Comparison of ENCODE assay signal across 8 mouse cellular contexts in genomic region chr8:33992946-33993345, GRCm38 (mm10).
DNase-seq lines count a peak whose midpoint lies in the region; ATAC-seq and TF ChIP-seq lines count a peak whose summit lies in the region.

No protein-coding gene starts in this region.

- peak overlapping the region; percentile 81 for H3K27ac ChIP-seq in kidney, embryonic 15.5 days
- H3K27ac ChIP-seq in hindbrain, embryonic 14.5 days, result no peak overlapping the region

- no peaks in the 10 kb centered on the region for H3K9me3 ChIP-seq in kidney, embryonic 15.5 days (replicated peaks)
- H3K9me3 ChIP-seq in hindbrain, embryonic 14.5 days (ENCODE audit: control insufficient read depth, low read length), result no peaks in the 10 kb centered on the region

- no peak for TF ChIP-seq CTCF in Patski (IDR thresholded peaks at IDR 0.05)

- CTCF ChIA-PET in Patski (lab: Charles Lee), result no interaction called here

- H3K36me3 ChIP-seq in kidney, embryonic 15.5 days, result no peaks in the 10 kb centered on the region
- no peaks in the 10 kb centered on the region for H3K36me3 ChIP-seq in hindbrain, embryonic 14.5 days (replicated peaks; ENCODE audit: control insufficient read depth, insufficient read depth)

- POLR2A ChIA-PET in Patski (lab: Charles Lee), result no interaction called here

- no peak overlapping the region for H3K4me2 ChIP-seq in kidney, embryonic 15.5 days
- no peak overlapping the region for H3K4me2 ChIP-seq in hindbrain, embryonic 14.5 days (replicated peaks)

- H3K9ac ChIP-seq in kidney, embryonic 15.5 days, result no peak overlapping the region
- H3K9ac ChIP-seq in hindbrain, embryonic 14.5 days, result no peak overlapping the region

- intact Hi-C loops in left cerebral cortex, postnatal 4 days (cut with DNase I), result no loop called here

- H3K4me1 ChIP-seq in kidney, embryonic 15.5 days, result peaks cover 34% of the 10 kb centered on the region
- H3K4me1 ChIP-seq in hindbrain, embryonic 14.5 days (replicated peaks; ENCODE audit: control insufficient read depth, insufficient read depth, low read length), result no peaks in the 10 kb centered on the region

- ATAC-seq in Patski, result peak; percentile 17
- ATAC-seq in kidney, embryonic 15.5 days (replicated peaks; ENCODE audit: low FRiP score), result peak; percentile 57
- ATAC-seq in hindbrain, embryonic 14.5 days (ENCODE audit: low FRiP score), result no peak

- no peak overlapping the region for H3K4me3 ChIP-seq in kidney, embryonic 15.5 days (replicated peaks)
- no peak overlapping the region for H3K4me3 ChIP-seq in hindbrain, embryonic 14.5 days (replicated peaks; ENCODE audit: low read length)

- 37% methylated on average over 11 of the region's 11 CpGs for WGBS in kidney, embryonic 15.5 days
- WGBS in hindbrain, embryonic 14.5 days, result 60% methylated on average over 11 of the region's 11 CpGs

- in situ Hi-C loops in Patski (cut with MboI; ENCODE audit: low pct_unique_long_range_greater_than_20kb), result no loop called here

- DNase-seq in Patski (ENCODE audit: low read depth, low spot score), result no peak
- peak; percentile 85 to 92 for DNase-seq in heart, adult 18-20 months
- peak; percentile 78 for DNase-seq in lung, postnatal 10 days
- DNase-seq in right cerebral cortex, adult 18-20 months, result no peak
- DNase-seq in right cerebral cortex, postnatal 4 days, result no peak
- DNase-seq in left cerebral cortex, postnatal 4 days, result no peak
- DNase-seq in hindbrain, embryonic 14.5 days (ENCODE audit: low spot score), result no peak

- no peaks in the 10 kb centered on the region for H3K27me3 ChIP-seq in Patski
- no peaks in the 10 kb centered on the region; the same call in 1 of the 2 replicates for H3K27me3 ChIP-seq in kidney, embryonic 15.5 days
- no peaks in the 10 kb centered on the region for H3K27me3 ChIP-seq in hindbrain, embryonic 14.5 days (ENCODE audit: control insufficient read depth, insufficient read depth, low read length)

Comparison
In these comparisons a context has a peak if more than half of its experiments do, and no peak if none do; other contexts are left out.
1. DNase-seq: peak in heart, adult 18-20 months (2 of 2) and lung, postnatal 10 days (single experiment); none in Patski (single experiment), right cerebral cortex, adult 18-20 months (single experiment), right cerebral cortex, postnatal 4 days (single experiment), left cerebral cortex, postnatal 4 days (single experiment) and hindbrain, embryonic 14.5 days (single experiment).